Mouse (Mus musculus) embryonic fibroblast, embryonic 13.5 days (primary cell): Measurements from ENCODE around the gene Cst12. TPM values are rescaled to one million over a fixed set of nuclear protein-coding genes. Genes with fewer than 3 reads are reported as not detected.
"Not testable (repeated sequence)": the region's sequence is repeated elsewhere in the genome, so short reads cannot be mapped to it uniquely, and the experiment has no call there.

ENCODE experiments used
- H3K27ac ChIP-seq: 2 replicates; pipeline ENCODE4 v1.5.1; 2012; ENCODE audit warnings: low read length, control low read depth, inconsistent platforms; ENCODE audit not compliant: insufficient read depth
- H3K4me1 ChIP-seq: 2 replicates; pipeline ENCODE4 v1.6.1; 2011; ENCODE audit warnings: low read length; ENCODE audit not compliant: control insufficient read depth, insufficient read depth
- H3K4me3 ChIP-seq: 2 replicates; pipeline ENCODE4 v1.5.1; 2011; ENCODE audit warnings: mild to moderate bottlenecking, control low read depth, low read length; ENCODE audit not compliant: insufficient read depth
- CTCF ChIP-seq: IDR thresholded peaks from 2 replicates; pipeline ENCODE4 v1.5.1; 2011; ENCODE audit warnings: mild to moderate bottlenecking, control low read depth, low read length, moderate library complexity, borderline replicate concordance; ENCODE audit not compliant: insufficient read depth
- POLR2A ChIP-seq: IDR thresholded peaks from 2 replicates; pipeline ENCODE4 v1.6.1; 2011; ENCODE audit warnings: low read depth, mild to moderate bottlenecking, control low read depth, low read length, moderate library complexity
- polyA plus RNA-seq: library from polyadenylated mRNA; stranded (reverse); fragments of >200 nt; gene quantifications from 2 replicates; pipeline ENCODE4 v1.2.4, GENCODE M21; 2011; ENCODE audit warnings: low read depth; ENCODE audit not compliant: missing spikeins, insufficient read length

The Cst12 gene
- not detected in 2 replicates for polyA plus RNA-seq

GRCm38 (mm10) chr2:148789142-148789541 is at the start of gene Cst12:
Gene Cst12, plus strand, starts transcription at chr2:148789361.
- no peak for TF ChIP-seq POLR2A
- TF ChIP-seq CTCF, result no peak
- Histone ChIP-seq H3K4me3 (no peak within 1 kb of the TSS), H3K4me1 (no peaks in the 10 kb centered on the region), H3K27ac (no peak within 1 kb of the TSS)

GRCm38 (mm10) chr2:148743001-148743400 is 46.2 kb upstream of the Cst12 start:
- Histone ChIP-seq H3K4me3 (no peak overlapping the region), H3K27ac (no peak overlapping the region), H3K4me1 (peaks cover 11% of the 10 kb centered on the region)
- TF ChIP-seq CTCF, result no peak
- no peak for TF ChIP-seq POLR2A

- TF ChIP-seq CTCF, result no peak
- TF ChIP-seq POLR2A, result no peak
- Histone ChIP-seq H3K27ac (no peak overlapping the region; the same call in 1 of the 2 replicates), H3K4me1 (peaks cover 11% of the 10 kb centered on the region), H3K4me3 (no peak overlapping the region)
Observed at GRCm38 (mm10) chr2:148743846-148744407, 45.2 kb upstream of the Cst12 start.

GRCm38 (mm10) chr2:148750058-148750457 is 39.1 kb upstream of the Cst12 start, which contains the start of gene Cstl1:
Gene Cstl1, plus strand, starts transcription at chr2:148750358.
- Histone ChIP-seq H3K27ac (no peak within 1 kb of the TSS), H3K4me3 (no peak within 1 kb of the TSS), H3K4me1 (no peaks in the 10 kb centered on the region; the same call in 1 of the 2 replicates)
- TF ChIP-seq POLR2A (no peak), CTCF (no peak)

- Histone ChIP-seq H3K4me3 (peak overlapping the region; percentile 28; the same call in 1 of the 2 replicates), H3K27ac (no peak overlapping the region), H3K4me1 (no peaks in the 10 kb centered on the region; the same call in 1 of the 2 replicates)
- TF ChIP-seq POLR2A, result no peak
- no peak for TF ChIP-seq CTCF
Observed at GRCm38 (mm10) chr2:148751893-148752813, 37.0 kb upstream of the Cst12 start.

- Histone ChIP-seq H3K4me3 (no peak overlapping the region), H3K4me1 (no peaks in the 10 kb centered on the region; the same call in 1 of the 2 replicates), H3K27ac (no peak overlapping the region)
- TF ChIP-seq POLR2A (no peak), CTCF (no peak)
Observed at GRCm38 (mm10) chr2:148754310-148754846, 34.8 kb upstream of the Cst12 start.

- TF ChIP-seq POLR2A (no peak), CTCF (no peak)
- H3K4me3 ChIP-seq, result no peak overlapping the region
- H3K4me1 ChIP-seq, result no peaks in the 10 kb centered on the region
- H3K27ac ChIP-seq, result no peak overlapping the region
Observed at GRCm38 (mm10) chr2:148763648-148764388, 25.3 kb upstream of the Cst12 start.

DNA sequence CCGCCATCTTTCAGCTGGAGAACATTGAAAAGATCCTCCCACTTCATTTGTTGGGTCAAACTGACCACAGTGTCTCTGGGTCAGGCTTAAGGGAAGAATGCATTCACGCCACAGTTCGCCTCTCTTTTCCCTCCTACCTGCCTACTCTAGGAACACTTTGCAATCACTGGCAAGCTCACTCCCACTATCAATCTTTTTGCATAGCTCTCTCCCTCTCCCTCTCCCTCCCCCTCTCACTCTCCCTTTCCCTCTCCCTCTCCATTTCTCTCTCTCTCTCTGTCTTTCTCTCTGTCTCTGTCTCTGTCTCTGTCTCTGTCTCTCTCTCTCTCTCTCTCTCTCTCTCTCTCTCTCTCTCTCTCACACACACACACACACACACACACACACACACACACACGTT is 17.8 kb upstream of the Cst12 start, which contains the start of gene Cst11:
Gene Cst11 (minus strand): TSS at position 101 of the 400 bp plus-strand sequence.
- H3K4me3 ChIP-seq, H3K27ac ChIP-seq, H3K4me1 ChIP-seq: not testable (repeated sequence)

GRCm38 (mm10) chr2:148781709-148782108 is 7.5 kb upstream of the Cst12 start, which contains the start of gene 8030411F24Rik:
Gene 8030411F24Rik, plus strand, starts transcription at chr2:148782009.
- H3K4me1 ChIP-seq, result no peaks in the 10 kb centered on the region
- TF ChIP-seq POLR2A, result no peak
- no peak for TF ChIP-seq CTCF
- H3K4me3 ChIP-seq, result no peak within 1 kb of the TSS
- no peak within 1 kb of the TSS for H3K27ac ChIP-seq

DNA sequence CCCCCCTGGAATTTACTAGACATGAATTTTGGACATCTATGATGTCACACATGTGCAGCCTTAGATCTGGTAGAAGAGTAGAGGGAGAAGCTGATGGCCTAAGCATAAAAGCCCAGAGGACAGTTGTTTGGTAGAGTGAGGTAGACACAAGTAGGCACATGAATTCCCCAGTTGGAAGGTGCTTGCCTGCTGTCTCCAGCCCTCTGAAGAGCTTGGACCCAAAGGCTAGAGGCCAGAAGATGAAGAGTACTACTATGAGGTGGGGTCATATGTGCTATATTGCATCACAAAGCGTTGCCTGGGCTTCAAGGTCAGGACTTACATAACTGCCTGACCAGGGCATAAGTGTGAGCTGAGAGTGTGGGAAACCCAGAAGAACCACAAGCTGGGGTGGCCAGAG is 9.3 kb downstream of the Cst12 start, which contains the start of gene Cst8:
Gene Cst8 (plus strand): TSS at position 301 of the 400 bp plus-strand sequence.
- no peak within 1 kb of the TSS for H3K4me3 ChIP-seq
- no peak within 1 kb of the TSS for H3K27ac ChIP-seq
- H3K4me1 ChIP-seq, result no peaks in the 10 kb centered on the region
- TF ChIP-seq POLR2A, result no peak
- no peak for TF ChIP-seq CTCF
